Mouse (Mus musculus) intestine, postnatal 0 days (tissue): ENCODE measurements at regions not wholly inside any gene's neighbourhood (a gene's known extent, or its start where the extent isn't known, plus 50 kb on each side); places are given as distances from the start of the nearest gene placed in this dataset.

ENCODE experiments used
- ATAC-seq: fragments of 200-750 bp; cut with Nextera tagmentation; 2 replicates; pipeline ENCODE4 v1.8.0; 2017; ENCODE audit warnings: mild to moderate bottlenecking, moderate TSS enrichment, moderate library complexity
- H3K27ac ChIP-seq: fragments of 300-500 bp; sonication (generic); 2 replicates; pipeline ENCODE4 v1.5.1; 2014; ENCODE audit warnings: mild to moderate bottlenecking, low read depth, low read length, moderate library complexity
- H3K27me3 ChIP-seq: fragments of 300-500 bp; sonication (generic); replicated peaks from 2 replicates; pipeline ENCODE4 v1.6.1; 2014; ENCODE audit warnings: low read length, mixed read lengths; ENCODE audit not compliant: control insufficient read depth, insufficient read depth
- H3K36me3 ChIP-seq: fragments of 300-500 bp; sonication (generic); 2 replicates; pipeline ENCODE4 v1.6.1; 2014; ENCODE audit warnings: mild to moderate bottlenecking, moderate library complexity; ENCODE audit not compliant: control insufficient read depth, insufficient read depth
- H3K4me1 ChIP-seq: fragments of 300-500 bp; sonication (generic); replicated peaks from 2 replicates; pipeline ENCODE4 v1.6.1; 2014; ENCODE audit warnings: antibody characterized with exemption, low read length, mixed read lengths; ENCODE audit not compliant: control insufficient read depth, insufficient read depth
- H3K4me2 ChIP-seq: fragments of 300-500 bp; sonication (generic); replicated peaks from 2 replicates; pipeline ENCODE4 v1.6.1; 2014; ENCODE audit warnings: low read depth, mild to moderate bottlenecking, moderate library complexity
- H3K4me3 ChIP-seq: fragments of 300-500 bp; sonication (generic); 2 replicates; pipeline ENCODE4 v1.5.1; 2014; ENCODE audit warnings: low read depth, low read length
- H3K9ac ChIP-seq: fragments of 300-500 bp; sonication (generic); 2 replicates; pipeline ENCODE4 v1.6.1; 2014; ENCODE audit warnings: mild to moderate bottlenecking, low read depth, low read length
- H3K9me3 ChIP-seq: fragments of 300-500 bp; sonication (generic); 2 replicates; pipeline ENCODE4 v1.6.1; 2016; ENCODE audit warnings: mixed run types; ENCODE audit not compliant: control insufficient read depth
- CTCF ChIP-seq: sonication (generic); IDR thresholded peaks from 2 replicates; pipeline ENCODE4 v1.5.1; 2016; ENCODE audit warnings: low read depth, mild to moderate bottlenecking, control low read depth, antibody characterized with exemption, moderate library complexity
- WGBS: fragments of 180-500 bp; shearing (Covaris S2); extraction: QIAGEN DNeasy Blood & Tissue Kit; methylation state at CpG from one replicate; pipeline ENCODE4 v1.1.7; 2014; 5-methylcytosine and 5-hydroxymethylcytosine counted together

- no peak overlapping the region for H3K4me3 ChIP-seq
- no peaks in the 10 kb centered on the region for H3K27me3 ChIP-seq
- no peak for ATAC-seq
- no peak overlapping the region for H3K27ac ChIP-seq
- H3K9me3 ChIP-seq = no peaks in the 10 kb centered on the region
- H3K4me2 ChIP-seq = no peak overlapping the region
- H3K4me1 ChIP-seq = 0 out of 2 replicates have a peak, but pooled peaks cover 1% of the 10 kb centered on the region
- H3K36me3 ChIP-seq = no peaks in the 10 kb centered on the region
- TF ChIP-seq CTCF = no peak
- H3K9ac ChIP-seq = no peak overlapping the region
- 82% methylated on average over 4 of the region's 4 CpGs for WGBS
These were observed 498.3 kb upstream of the Mki67 start for GRCm38 (mm10) chr7:136214415-136214814.

DNA sequence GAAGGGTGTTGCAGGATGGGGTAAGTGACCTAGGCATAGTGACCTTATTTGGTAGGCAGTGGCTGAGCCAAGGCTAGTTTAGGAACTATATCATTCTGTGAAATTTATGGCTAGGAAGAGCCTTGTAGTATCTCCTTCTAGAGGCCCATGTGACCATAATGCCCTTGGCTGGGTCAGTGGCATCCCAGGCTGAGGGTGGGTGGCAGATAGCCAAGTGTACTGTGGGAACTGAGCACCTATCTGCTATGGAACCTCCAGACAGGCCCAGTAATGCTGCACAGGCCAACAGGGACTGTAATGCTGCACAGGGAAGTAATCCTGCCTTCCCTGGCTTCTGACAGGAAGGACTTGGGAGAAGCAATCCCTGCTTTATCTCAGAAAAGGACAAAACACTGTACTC is 500.6 kb upstream of the Mki67 start:
- Histone ChIP-seq H3K4me3 (no peak overlapping the region), H3K36me3 (no peaks in the 10 kb centered on the region), H3K27me3 (no peaks in the 10 kb centered on the region), H3K27ac (no peak overlapping the region), H3K9me3 (no peaks in the 10 kb centered on the region), H3K4me1 (0 out of 2 replicates have a peak, but pooled peaks cover 2% of the 10 kb centered on the region), H3K4me2 (no peak overlapping the region), H3K9ac (no peak overlapping the region)
- TF ChIP-seq CTCF = no peak
- no peak for ATAC-seq

DNA sequence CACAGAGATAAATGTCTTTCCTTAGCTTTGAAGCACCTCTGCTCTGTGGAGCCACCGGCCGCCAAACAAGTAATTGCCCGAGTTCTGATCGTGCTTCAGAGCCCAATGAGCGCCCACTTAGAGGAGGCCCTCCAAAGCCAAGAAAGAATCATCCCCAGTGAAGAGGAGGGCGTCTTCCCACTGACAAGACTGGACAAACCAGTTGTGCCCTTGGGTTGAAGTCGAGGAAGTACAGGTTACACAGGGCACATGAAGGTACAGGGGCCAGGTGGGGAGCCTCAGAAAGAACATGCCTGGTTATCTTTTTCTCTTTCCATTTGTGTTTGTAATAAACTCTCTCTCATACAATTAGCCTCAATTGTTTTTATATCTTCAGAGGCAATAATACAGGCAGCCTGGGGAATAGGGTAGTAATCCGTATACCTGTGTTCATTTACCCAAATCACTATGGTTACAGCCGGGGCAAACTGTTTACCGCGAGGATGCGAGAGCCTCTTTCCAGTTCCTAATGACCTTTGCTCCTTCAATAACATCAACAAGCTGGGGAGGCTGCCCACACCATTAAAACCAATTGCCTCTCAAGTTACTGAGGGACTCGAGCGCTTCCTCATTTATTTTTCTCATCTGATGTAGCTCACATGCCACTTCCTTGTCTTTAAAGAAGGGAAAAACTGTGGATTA is 503.5 kb upstream of the Mki67 start:
- TF ChIP-seq CTCF = no peak
- Histone ChIP-seq H3K27me3 (no peaks in the 10 kb centered on the region), H3K4me1 (0 out of 2 replicates have a peak, but pooled peaks cover 2% of the 10 kb centered on the region), H3K4me3 (no peak overlapping the region), H3K4me2 (peak overlapping the region; percentile 25), H3K27ac (no peak overlapping the region), H3K9ac (no peak overlapping the region), H3K36me3 (no peaks in the 10 kb centered on the region), H3K9me3 (no peaks in the 10 kb centered on the region)
- ATAC-seq = peak; percentile 92
- 27% methylated on average over 14 of the region's 14 CpGs for WGBS

DNA sequence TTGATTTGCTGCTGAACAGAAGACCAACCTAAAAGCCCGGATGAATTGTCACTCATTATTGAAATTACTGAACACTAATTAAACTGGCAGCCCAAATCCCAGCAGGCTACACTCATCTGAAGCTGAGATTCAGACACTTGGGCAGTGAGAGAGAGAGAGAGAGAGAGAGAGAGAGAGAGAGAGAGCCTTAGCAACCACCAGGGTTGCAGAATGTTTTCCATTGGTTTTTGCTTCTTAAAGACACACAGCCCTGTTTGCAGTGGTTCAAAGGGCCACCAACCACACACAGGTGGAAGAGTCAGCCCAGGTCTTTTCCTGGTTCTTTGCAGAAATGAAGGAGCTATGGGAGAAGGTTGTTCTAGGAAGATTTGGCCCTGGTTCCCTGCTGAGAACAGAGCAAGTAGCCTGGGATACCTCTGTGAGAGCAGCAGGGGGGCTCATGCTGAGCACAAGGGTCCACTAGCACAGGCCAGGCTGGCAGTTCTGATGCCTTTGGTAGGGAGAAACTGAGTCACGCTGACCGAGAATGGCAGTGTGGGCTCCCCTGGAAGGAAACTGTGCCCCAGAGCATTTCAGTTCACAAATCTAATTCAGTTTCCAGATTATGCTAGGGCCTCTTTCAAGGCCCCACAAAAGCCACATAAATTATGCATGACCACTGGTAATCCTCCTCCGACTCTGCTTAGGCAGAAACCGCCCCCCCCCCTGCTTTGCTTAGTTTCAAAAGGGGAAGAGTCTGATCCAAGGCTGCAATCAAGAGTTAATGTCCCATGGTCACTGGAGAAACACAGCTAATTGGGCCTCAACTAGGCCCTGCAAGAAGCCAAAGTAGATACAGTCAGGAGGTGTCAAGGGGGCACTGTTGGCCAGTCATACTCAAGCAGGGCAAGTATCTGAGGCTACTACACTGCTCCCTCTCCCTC is 504.3 kb upstream of the Mki67 start:
- ATAC-seq = peak; percentile 59
- no peak overlapping the region; the same call in 1 of the 2 replicates for H3K4me2 ChIP-seq
- H3K36me3 ChIP-seq = no peaks in the 10 kb centered on the region
- 66% methylated on average over 5 of the region's 5 CpGs for WGBS
- H3K27ac ChIP-seq = peak overlapping the region; percentile 41; the same call in 1 of the 2 replicates
- no peak overlapping the region for H3K9ac ChIP-seq
- no peak overlapping the region for H3K4me3 ChIP-seq
- TF ChIP-seq CTCF = no peak
- H3K9me3 ChIP-seq = no peaks in the 10 kb centered on the region
- H3K27me3 ChIP-seq = no peaks in the 10 kb centered on the region
- 0 out of 2 replicates have a peak, but pooled peaks cover 2% of the 10 kb centered on the region for H3K4me1 ChIP-seq

DNA sequence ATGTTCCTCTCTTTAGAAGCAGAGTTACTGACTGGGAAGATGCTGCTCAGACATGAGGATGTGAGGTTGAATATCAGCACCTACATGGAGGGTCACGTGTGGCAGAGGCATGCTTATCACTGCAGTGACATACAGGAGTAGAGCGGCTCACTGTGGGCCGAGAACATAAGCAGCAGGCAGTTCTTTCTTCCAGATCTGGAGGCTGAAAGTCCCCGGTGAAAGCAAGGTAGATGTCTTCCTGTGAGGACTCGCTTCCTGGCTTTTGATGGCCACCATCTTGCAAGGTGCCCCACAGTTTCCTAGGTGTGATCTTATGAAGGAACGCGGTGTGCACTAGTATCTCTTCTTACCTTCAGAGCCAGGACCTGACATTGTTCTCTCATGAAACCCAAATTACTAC is 505.5 kb upstream of the Mki67 start:
- Histone ChIP-seq H3K9me3 (no peaks in the 10 kb centered on the region), H3K36me3 (no peaks in the 10 kb centered on the region), H3K27me3 (no peaks in the 10 kb centered on the region), H3K4me2 (no peak overlapping the region), H3K27ac (no peak overlapping the region), H3K4me1 (0 out of 2 replicates have a peak, but pooled peaks cover 2% of the 10 kb centered on the region), H3K4me3 (no peak overlapping the region), H3K9ac (no peak overlapping the region)
- WGBS = 96% methylated on average over 7 of the region's 7 CpGs
- no peak for TF ChIP-seq CTCF
- no peak for ATAC-seq

GRCm38 (mm10) chr7:136226031-136226430 is 509.9 kb upstream of the Mki67 start:
- Histone ChIP-seq H3K27me3 (no peaks in the 10 kb centered on the region), H3K4me1 (no peaks in the 10 kb centered on the region), H3K4me3 (no peak overlapping the region), H3K9me3 (no peaks in the 10 kb centered on the region), H3K36me3 (no peaks in the 10 kb centered on the region), H3K27ac (no peak overlapping the region), H3K9ac (no peak overlapping the region), H3K4me2 (no peak overlapping the region)
- no peak for ATAC-seq
- TF ChIP-seq CTCF = no peak
- WGBS = 75% methylated on average over 7 of the region's 7 CpGs
